Mouse (Mus musculus) retina, adult 2 months (tissue): ENCODE results near the gene Hist2h4.
"Not testable (repeated sequence)": the region's sequence is repeated elsewhere in the genome, so short reads cannot be mapped to it uniquely, and the experiment has no call there.

Experiments used
- DNase-seq: peaks from one replicate; pipeline ENCODE4 v3.0.0-alpha.2; 2012; ENCODE audit warnings: low read depth, low spot score

Hist2h4 gene

GRCm38 (mm10) chr3:96247356-96248140, 15.6 kb downstream of the Hist2h4 start:
- no peak for DNase-seq

- not testable (repeated sequence) for DNase-seq
These were observed 16.7 kb downstream of the Hist2h4 start, which contains the start of gene Hist2h3c1 for GRCm38 (mm10) chr3:96246427-96246856. Gene Hist2h3c1 (plus strand): TSS chr3:96246685.

- DNase-seq = not testable (repeated sequence)
These were observed 17.1 kb downstream of the Hist2h4 start for GRCm38 (mm10) chr3:96246018-96246417.

- DNase-seq = not testable (repeated sequence)
These were observed 17.9 kb downstream of the Hist2h4 start, which contains the start of gene Hist2h2aa1 for GRCm38 (mm10) chr3:96245003-96245886. Gene Hist2h2aa1 (plus strand): TSS chr3:96245497.

GRCm38 (mm10) chr3:96243921-96244572, 19.1 kb downstream of the Hist2h4 start:
- DNase-seq = no peak

- DNase-seq = no peak
These were observed 22.3 kb downstream of the Hist2h4 start for GRCm38 (mm10) chr3:96240799-96241197.

- DNase-seq = peak; percentile 38
These were observed 22.9 kb downstream of the Hist2h4 start, which contains the start of gene Hist2h2aa2 for GRCm38 (mm10) chr3:96239949-96240798. Gene Hist2h2aa2 (minus strand): TSS chr3:96240276.

GRCm38 (mm10) chr3:96238954-96239793, 23.9 kb downstream of the Hist2h4 start, which contains the start of gene Hist2h3c2:
Gene Hist2h3c2 (minus strand): TSS chr3:96239127.
- DNase-seq = not testable (repeated sequence)

GRCm38 (mm10) chr3:96237904-96238511, 25.1 kb downstream of the Hist2h4 start:
- no peak for DNase-seq

GRCm38 (mm10) chr3:96237335-96237903, 25.7 kb downstream of the Hist2h4 start:
- no peak for DNase-seq

GRCm38 (mm10) chr3:96236834-96237334, 26.2 kb downstream of the Hist2h4 start:
- DNase-seq = no peak

- no peak for DNase-seq
These were observed 27.3 kb downstream of the Hist2h4 start for GRCm38 (mm10) chr3:96235836-96236235.

GRCm38 (mm10) chr3:96234914-96235313, 28.2 kb downstream of the Hist2h4 start:
- DNase-seq = no peak

GRCm38 (mm10) chr3:96231758-96232120, 31.4 kb downstream of the Hist2h4 start:
- no peak for DNase-seq

- no peak for DNase-seq
These were observed 32.0 kb downstream of the Hist2h4 start for GRCm38 (mm10) chr3:96230910-96231757.

- DNase-seq = no peak
These were observed 32.7 kb downstream of the Hist2h4 start for GRCm38 (mm10) chr3:96230404-96230803.

GRCm38 (mm10) chr3:96228828-96229227, 34.3 kb downstream of the Hist2h4 start:
- no peak for DNase-seq
